Mouse (Mus musculus) left cerebral cortex, postnatal 10 days (tissue): ENCODE results near the gene Fbxl16. TPM values are rescaled to one million over a fixed set of nuclear protein-coding genes. Genes with fewer than 3 reads are reported as not detected.
"Not testable (repeated sequence)": the region's sequence is repeated elsewhere in the genome, so short reads cannot be mapped to it uniquely, and the experiment has no call there.

ENCODE experiments used
- DNase-seq, 2 experiments: peaks; one replicate each; pipeline ENCODE4 v3.0.0; 2021 to 2022; ENCODE audit warnings: low spot score in 2 of 2, mixed read lengths in 1 of 2; ENCODE audit errors: extremely low spot score in 1 of 2
- intact Hi-C: fragments of 180-260 bp; cut with DNase I; formaldehyde crosslinking; loops from one replicate; pipeline ENCODE4 v1.15.1; 2025
- total RNA-seq, 2 experiments: library from RNA; stranded (reverse); gene quantifications; 2 replicates each; pipeline ENCODE4 v1.2.3; 2021

The Fbxl16 gene
- total RNA-seq, 2 experiments from 2014 or later: 306 to 311 TPM

DNA sequence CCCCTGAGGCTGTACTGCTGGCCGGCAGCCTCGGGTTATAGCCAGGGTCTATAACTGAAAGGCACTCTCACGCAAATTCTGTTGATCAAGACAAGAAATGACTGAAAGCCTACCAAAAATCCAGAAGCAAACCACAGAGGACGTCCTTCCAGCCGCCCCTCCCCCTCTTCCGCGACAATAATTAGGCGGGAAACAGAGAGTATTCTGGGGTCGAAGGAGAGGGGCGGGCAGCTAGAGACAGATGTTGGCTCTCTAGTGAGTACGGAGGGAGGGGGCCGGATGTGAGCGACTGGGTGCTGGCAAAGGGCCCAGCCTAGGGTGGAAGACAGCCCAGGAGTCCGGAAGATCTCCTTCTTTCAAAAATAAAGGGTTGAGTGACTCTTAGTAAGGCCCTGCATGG is 16.3 kb upstream of the Fbxl16 start, which contains the start of gene Fam173a:
Gene Fam173a (minus strand): TSS at position 287 of the 400 bp plus-strand sequence.
- intact Hi-C loops: no loop called here
- DNase-seq: peak; percentile 83 to 92

GRCm38 (mm10) chr17:25794197-25794596 is 14.7 kb upstream of the Fbxl16 start:
- intact Hi-C loops: no loop called here
- DNase-seq: peak in 1 of 2 experiments; percentile 64

DNA sequence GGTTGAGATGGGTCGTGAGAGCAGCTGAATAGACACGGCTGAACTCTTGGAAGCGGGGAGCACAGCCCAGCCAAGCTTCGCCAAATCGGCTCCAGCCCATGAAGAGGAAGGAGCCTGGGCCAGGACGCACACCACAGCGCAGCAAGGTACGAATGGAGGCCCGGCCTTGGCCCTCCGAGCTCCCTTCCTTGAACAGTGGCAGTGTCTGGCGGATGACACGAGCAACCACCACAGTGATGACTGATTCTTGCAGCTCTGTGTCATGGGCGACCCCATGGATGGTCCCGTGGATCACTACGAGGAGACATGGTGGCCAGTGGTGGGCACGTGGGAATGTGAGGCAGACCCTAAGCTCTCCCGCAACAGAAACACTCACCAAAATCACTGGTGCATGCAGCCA is 13.9 kb upstream of the Fbxl16 start:
- no peak for DNase-seq
- intact Hi-C loops: loop anchor here (5.0 kb wide), 1 partner anchor 318 kb away; no protein-coding TSS in a partner anchor

GRCm38 (mm10) chr17:25795609-25796092 is 13.2 kb upstream of the Fbxl16 start, which contains the start of gene AC134908.4:
TSS of gene AC134908.4 (minus strand) at chr17:25795659.
- intact Hi-C loops: loop anchor here (5.0 kb wide), 1 partner anchor 318 kb away; no protein-coding TSS in a partner anchor
- peak in 1 of 2 experiments; percentile 66 for DNase-seq

DNA sequence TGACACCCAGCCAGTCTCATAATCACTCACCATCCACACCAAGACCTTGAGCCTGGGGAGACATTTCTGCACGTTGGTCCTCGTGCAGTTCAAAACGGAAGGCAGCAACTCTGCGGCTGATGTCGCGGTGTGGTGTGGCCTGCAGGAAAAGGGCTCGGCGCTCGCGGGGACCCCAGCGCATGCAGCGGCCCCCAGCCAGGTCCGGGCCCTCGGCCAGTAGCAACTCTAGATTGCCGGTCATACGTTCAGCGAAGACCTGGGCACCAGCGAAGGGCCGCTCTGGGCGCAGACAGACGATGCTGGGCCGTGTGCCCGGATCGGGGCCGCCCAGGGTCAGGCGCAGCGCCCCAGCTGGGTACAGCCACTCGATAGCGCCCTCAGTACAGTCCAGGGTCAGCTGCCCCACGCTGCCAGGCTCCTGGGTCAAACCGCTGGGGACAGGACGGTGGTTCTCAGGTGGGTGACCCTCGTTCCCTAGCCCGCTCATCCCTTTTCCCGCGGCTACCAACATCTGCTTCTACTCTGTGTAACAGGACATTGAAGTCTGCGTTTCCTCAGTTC is 12.6 kb upstream of the Fbxl16 start:
- DNase-seq: peak in 1 of 2 experiments; percentile 56
- intact Hi-C loops: loop anchor here (5.0 kb wide), 1 partner anchor 319 kb away; no protein-coding TSS in a partner anchor

DNA sequence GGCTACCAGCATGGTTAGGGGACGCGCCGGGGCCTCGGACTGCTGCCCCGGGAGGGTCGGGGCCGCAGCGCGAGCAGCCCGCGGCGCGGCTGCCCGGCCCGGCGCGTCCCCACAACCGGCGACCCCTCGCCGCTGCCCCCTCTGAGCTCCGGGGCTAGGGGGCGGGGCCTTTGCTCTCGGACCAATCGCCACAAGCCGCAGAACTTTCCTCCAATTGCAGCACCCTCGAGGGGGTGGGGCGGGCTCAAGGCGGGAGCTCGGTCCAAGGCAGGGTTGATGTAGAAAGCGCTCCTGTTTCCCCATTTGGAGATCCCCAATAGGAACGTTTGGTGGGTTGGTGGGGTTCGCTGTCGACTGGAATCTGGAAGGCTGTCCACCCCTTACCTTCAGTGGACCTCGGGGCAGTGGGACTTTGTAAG is 11.9 kb upstream of the Fbxl16 start, which contains the start of gene Metrn:
Gene Metrn (minus strand): TSS at position 186 of the 419 bp plus-strand sequence.
- peak; percentile 76 to 93 for DNase-seq
- intact Hi-C loops: loop anchor here (5.0 kb wide), 1 partner anchor 320 kb away; no protein-coding TSS in a partner anchor

- DNase-seq: peak; percentile 62 to 71
- intact Hi-C loops: loop anchor here (2.0 kb wide), 1 partner anchor 28 kb away; the partner anchor contains the start of gene Narfl
Measured at GRCm38 (mm10) chr17:25801029-25801428, 7.9 kb upstream of the Fbxl16 start.

DNA sequence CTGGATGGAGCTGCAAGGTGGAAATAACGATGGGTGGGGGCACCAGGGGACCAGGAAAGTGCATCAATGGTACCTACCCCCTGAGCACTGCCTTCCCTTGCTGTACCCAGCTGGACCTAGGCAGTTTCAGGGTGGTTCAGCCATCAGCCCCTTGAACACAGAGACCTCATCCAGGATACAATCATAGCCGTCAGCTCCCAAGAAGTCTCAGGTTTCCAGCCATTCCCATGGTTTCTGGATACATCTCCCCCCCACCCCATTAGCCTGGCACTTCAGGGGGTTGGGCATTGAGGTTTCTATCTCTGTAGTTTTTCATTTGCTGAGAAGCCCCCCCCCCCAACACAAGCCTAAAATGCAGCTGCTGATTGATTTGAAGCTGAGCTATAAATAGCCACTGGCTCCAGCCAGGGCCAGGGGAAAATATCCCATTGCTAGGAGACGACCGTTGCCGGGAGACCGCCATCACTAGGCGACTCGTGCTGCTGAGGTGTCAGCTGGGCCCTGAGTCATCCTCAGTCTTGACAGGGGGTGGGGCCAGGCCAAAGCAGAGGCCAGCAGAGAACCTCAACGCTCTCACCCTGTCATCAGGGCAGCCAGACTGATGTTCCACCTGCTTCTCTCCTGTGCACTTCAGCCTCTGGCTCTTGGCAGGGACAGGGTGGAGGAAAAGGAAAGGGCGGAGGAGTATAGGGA is 5.9 kb upstream of the Fbxl16 start:
- DNase-seq: peak; percentile 87 to 88
- intact Hi-C loops: no loop called here

- no peak for DNase-seq
- intact Hi-C loops: no loop called here
Measured at GRCm38 (mm10) chr17:25806507-25806906, 2.4 kb upstream of the Fbxl16 start.

GRCm38 (mm10) chr17:25807452-25807851 is 1.4 kb upstream of the Fbxl16 start:
- intact Hi-C loops, DNase-seq: not testable (repeated sequence)

GRCm38 (mm10) chr17:25808028-25808427 is 857 bp upstream of the Fbxl16 start:
- intact Hi-C loops: no loop called here
- DNase-seq: no peak

DNA sequence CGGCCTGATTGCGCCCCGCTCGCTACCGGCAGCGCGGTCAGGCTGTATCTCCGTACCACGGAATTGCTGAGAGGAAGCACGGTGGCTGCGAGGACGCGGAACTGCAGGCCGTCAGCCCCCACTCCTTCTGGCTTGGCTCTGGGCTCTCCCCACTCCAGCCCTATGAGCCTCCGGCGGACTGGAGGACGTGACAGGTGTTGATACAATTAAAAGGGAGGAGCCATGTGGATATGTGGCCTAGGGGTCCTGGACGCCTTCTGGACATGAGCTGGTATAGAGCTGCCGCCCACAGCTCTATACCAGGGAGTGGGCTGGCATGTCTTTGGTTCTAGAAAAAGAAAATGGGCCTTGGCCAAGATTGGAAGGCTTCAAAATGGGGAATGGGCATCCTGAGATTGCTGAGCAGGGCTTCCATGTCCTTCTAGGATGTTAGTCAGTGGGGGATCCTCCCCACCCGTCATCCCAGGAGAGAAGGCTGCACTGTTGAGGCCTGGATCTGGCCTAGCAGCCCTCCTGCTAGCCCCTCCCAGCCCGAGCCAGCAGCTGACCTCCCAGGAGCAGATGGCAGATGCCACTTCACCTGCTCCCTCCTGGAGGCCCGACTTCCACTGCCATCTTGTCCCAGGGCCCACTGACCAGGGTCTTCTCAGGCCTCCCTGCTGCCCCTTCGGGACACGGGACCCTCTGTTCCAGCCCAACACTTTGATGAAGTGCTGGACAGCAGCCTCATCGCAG is 888 bp downstream of the Fbxl16 start:
- intact Hi-C loops: no loop called here
- peak in 1 of 2 experiments; percentile 63 for DNase-seq

- DNase-seq: no peak
- intact Hi-C loops: no loop called here
Measured at GRCm38 (mm10) chr17:25810890-25811289, 2.0 kb downstream of the Fbxl16 start.

- intact Hi-C loops: no loop called here
- DNase-seq: peak in 1 of 2 experiments; percentile 88
Measured at GRCm38 (mm10) chr17:25813471-25813870, 4.6 kb downstream of the Fbxl16 start.

- intact Hi-C loops: no loop called here
- no peak for DNase-seq
Measured at GRCm38 (mm10) chr17:25817662-25818061, 8.8 kb downstream of the Fbxl16 start.

DNA sequence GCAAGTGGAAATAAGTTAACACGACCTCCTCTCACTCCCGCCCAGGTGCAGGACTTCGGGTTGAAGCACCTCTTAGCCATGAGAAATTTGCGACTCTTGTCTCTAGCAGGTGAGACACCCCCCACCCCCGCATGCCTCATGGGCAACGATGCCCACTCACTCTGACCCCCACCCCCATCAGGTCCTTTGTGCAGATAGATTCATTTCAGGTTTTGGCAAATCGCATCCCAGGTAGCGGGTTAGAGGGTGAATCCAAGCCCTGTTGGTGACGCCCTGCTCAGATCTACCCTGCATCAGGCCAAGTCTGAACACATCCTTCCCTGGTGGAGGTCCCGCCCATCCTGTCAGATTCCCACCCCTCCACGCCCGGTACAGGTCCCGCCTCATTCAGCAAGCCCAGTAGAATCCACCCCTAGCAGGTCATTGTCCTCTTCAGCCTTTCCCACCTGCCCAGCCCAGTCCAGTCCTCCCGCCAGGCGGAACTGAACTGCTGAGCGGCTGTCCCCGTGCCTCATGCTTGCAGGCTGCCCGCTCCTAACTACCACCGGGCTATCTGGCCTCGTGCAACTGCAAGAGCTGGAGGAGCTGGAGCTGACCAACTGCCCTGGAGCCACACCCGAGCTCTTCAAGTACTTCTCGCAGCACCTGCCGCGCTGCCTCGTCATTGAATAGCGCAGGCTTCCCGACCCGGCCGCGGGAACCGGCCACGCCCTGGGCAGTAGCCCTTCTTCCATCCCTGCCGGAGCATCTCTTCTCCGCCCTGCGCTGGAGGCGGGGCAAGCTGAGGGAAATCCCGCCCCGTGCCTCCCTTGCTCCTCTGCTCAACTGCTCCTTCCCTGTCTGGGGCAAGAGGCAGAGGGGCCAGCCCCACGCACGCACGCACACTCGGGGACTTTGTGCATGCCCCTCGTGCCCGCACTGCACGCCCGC is 10.2 kb downstream of the Fbxl16 start:
- intact Hi-C loops: no loop called here
- DNase-seq: peak in 1 of 2 experiments; percentile 41

DNA sequence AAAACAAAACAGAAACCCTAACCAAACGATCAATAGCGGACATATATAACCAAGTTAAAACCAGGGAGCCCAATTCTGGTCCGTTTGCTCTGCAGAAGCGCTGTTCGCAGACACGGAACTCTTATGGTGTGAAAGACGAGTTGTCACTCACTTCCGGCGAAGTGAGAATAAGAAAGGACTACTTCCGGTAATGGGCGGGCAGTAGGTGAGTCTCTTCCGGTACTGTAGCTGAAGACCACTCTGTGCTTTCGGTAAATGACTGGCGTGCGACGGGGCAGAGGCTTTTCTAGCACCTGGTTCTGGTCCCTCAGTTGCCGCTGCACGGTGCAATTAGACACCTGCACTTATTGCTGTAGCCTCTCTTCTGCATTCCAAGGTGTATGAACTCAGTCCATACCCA is 14.6 kb downstream of the Fbxl16 start, which contains the start of gene Wdr24:
Gene Wdr24 (plus strand): TSS at position 176 of the 400 bp plus-strand sequence.
- intact Hi-C loops: no loop called here
- peak; percentile 80 to 86 for DNase-seq
